Mouse (Mus musculus) midbrain, embryonic 12.5 days (tissue): Measurements from ENCODE around the gene Pip5kl1. TPM values are rescaled to one million over a fixed set of nuclear protein-coding genes. Genes with fewer than 3 reads are reported as not detected.

Experiments used
- ATAC-seq: fragments of 200-750 bp; cut with Nextera tagmentation; 2 replicates; pipeline ENCODE4 v1.8.0; 2017; ENCODE audit warnings: low read depth, moderate TSS enrichment, moderate library complexity; ENCODE audit not compliant: low FRiP score
- H3K27ac ChIP-seq: fragments of 300-500 bp; sonication (generic); replicated peaks from 2 replicates; pipeline ENCODE4 v1.5.1; 2016; ENCODE audit warnings: mild to moderate bottlenecking
- H3K27me3 ChIP-seq: fragments of 300-500 bp; sonication (generic); 2 replicates; pipeline ENCODE4 v1.6.1; 2016; ENCODE audit warnings: mild to moderate bottlenecking
- H3K36me3 ChIP-seq: fragments of 300-500 bp; sonication (generic); 2 replicates; pipeline ENCODE4 v1.6.1; 2016
- H3K4me1 ChIP-seq: fragments of 300-500 bp; sonication (generic); 2 replicates; pipeline ENCODE4 v1.6.1; 2016
- H3K4me2 ChIP-seq: fragments of 300-500 bp; sonication (generic); replicated peaks from 2 replicates; pipeline ENCODE4 v1.6.1; 2016; ENCODE audit warnings: mild to moderate bottlenecking, moderate library complexity
- H3K4me3 ChIP-seq: fragments of 300-500 bp; sonication (generic); 2 replicates; pipeline ENCODE4 v1.5.1; 2016; ENCODE audit warnings: mild to moderate bottlenecking
- H3K9ac ChIP-seq: fragments of 300-500 bp; sonication (generic); replicated peaks from 2 replicates; pipeline ENCODE4 v1.6.1; 2016; ENCODE audit warnings: mild to moderate bottlenecking, moderate library complexity
- H3K9me3 ChIP-seq: fragments of 300-500 bp; sonication (generic); 2 replicates; pipeline ENCODE4 v1.6.1; 2016; ENCODE audit warnings: mild to moderate bottlenecking
- WGBS: fragments of 180-500 bp; shearing (Covaris S2); methylation state at CpG from one replicate; pipeline ENCODE4 v1.1.7; 2016; 5-methylcytosine and 5-hydroxymethylcytosine counted together
- polyA plus RNA-seq: library from polyadenylated mRNA; unstranded; fragments of >200 nt; fragmentation: Nextera tagmentation; extraction: Ambion mirVana; gene quantifications from 2 replicates; pipeline ENCODE4 v1.2.1, GENCODE M21; 2016

Pip5kl1 gene
- polyA plus RNA-seq, 1 experiment from 2014 or later = 2.7 TPM

DNA sequence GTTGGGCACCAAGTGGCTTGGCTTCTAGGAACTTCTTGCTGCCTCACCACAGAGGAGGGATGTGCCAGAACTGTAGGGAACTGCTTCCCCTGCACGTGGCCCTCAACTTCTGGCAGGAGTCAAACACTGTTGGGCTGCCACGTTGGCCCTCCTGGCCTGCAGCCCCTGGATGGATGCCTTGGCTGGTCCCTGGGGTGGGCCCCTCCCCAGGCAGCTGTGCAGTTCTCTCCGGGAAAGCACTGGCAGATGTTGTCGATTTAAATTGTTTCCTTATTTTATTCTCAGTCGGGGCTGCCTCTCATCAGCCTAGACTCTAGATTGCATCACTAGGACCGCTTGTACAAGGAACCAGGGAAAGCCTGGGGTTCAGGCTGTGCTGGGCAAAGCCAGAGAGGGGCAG is 24.8 kb upstream of the Pip5kl1 start:
- Histone ChIP-seq H3K4me3 (no peak overlapping the region), H3K36me3 (no peaks in the 10 kb centered on the region), H3K4me1 (0 out of 2 replicates have a peak, but pooled peaks cover 3% of the 10 kb centered on the region), H3K4me2 (no peak overlapping the region), H3K27ac (no peak overlapping the region), H3K9ac (no peak overlapping the region), H3K27me3 (no peaks in the 10 kb centered on the region), H3K9me3 (no peaks in the 10 kb centered on the region)
- 80% methylated on average over 6 of the region's 6 CpGs for WGBS
- ATAC-seq = no peak

DNA sequence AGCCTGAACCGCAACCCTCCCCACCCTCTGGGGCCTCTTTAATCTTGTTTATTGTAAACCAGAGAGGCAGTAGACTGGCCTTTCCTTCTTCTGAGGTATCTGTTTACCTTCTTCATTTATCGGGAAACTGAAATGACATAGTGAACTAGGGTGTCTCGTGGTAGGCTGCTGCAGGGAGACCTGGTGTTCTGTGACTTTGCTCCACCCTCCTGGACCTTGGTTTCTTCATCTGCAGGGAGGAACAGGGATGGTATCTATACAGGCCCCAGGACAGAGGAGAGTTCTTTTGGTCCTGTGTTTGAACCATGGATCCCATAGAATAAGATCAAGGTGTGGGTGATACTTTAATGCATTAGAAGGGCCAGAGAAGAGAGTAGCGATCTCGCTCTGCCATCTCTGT is 23.4 kb upstream of the Pip5kl1 start:
- H3K27me3 ChIP-seq = no peaks in the 10 kb centered on the region
- no peak for ATAC-seq
- no peak overlapping the region for H3K9ac ChIP-seq
- H3K9me3 ChIP-seq = no peaks in the 10 kb centered on the region
- no peak overlapping the region for H3K4me3 ChIP-seq
- no peak overlapping the region for H3K4me2 ChIP-seq
- H3K27ac ChIP-seq = no peak overlapping the region
- no peaks in the 10 kb centered on the region for H3K36me3 ChIP-seq
- H3K4me1 ChIP-seq = peaks cover 15% of the 10 kb centered on the region
- WGBS = 80% methylated on average over 5 of the region's 5 CpGs

DNA sequence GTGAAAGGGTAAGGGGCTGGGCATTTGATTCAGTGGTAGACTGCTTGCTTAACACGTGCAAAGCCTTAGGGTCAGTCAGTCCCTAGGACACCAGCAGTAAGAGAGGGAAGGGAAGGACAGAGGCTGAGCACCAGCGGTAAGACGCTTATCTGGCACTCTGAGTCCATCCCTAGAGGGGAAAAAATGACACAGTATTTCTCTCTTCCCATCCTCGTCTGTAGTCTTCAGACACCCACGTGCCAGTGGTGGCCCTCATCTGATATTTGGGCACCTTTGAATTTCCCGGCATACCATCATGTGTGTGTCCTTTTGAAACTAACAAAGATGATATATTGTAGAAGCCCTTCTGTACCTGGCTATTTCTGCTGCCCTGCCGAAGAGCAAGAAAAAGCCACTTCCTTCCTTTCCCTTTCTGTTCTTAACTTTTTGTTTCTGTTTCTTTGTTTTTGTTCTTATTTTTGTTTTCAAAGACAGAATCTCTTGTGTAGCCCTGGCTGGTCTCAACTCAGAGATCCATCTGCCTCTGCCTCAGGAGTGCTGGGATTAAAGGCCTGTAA is 20.9 kb upstream of the Pip5kl1 start:
- WGBS = 83% methylated on average over 7 of the region's 7 CpGs
- no peak overlapping the region for H3K4me3 ChIP-seq
- no peak overlapping the region for H3K9ac ChIP-seq
- H3K9me3 ChIP-seq = no peaks in the 10 kb centered on the region
- no peak overlapping the region for H3K4me2 ChIP-seq
- ATAC-seq = no peak
- no peaks in the 10 kb centered on the region for H3K27me3 ChIP-seq
- H3K36me3 ChIP-seq = no peaks in the 10 kb centered on the region
- no peak overlapping the region for H3K27ac ChIP-seq
- peaks cover 36% of the 10 kb centered on the region for H3K4me1 ChIP-seq

DNA sequence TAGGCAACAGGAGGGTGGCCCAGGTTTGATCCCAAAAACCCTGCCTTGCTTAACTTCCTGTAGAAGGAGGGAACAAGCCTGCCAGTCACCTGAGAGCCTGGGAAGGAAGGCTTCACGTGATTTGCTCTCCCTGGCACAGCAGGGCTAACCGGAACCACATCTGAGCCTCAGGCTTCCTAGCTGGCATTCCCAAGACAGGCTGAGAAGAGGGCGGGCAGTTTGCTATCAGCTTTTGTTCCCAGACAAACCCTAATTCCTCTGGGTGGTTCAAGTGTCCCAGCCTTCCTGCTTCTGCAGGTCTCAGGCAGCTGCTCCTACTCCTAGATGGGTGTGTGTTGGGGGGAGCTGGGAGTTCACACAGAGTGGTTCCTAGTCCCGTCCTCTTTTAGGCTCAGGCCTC is 19.1 kb upstream of the Pip5kl1 start:
- Histone ChIP-seq H3K27me3 (no peaks in the 10 kb centered on the region), H3K36me3 (no peaks in the 10 kb centered on the region), H3K4me1 (peaks cover 51% of the 10 kb centered on the region), H3K4me2 (no peak overlapping the region), H3K27ac (0 out of 2 replicates have a peak overlapping the region, but pooled peaks have one; percentile 58), H3K9me3 (no peaks in the 10 kb centered on the region), H3K9ac (0 out of 2 replicates have a peak overlapping the region, but pooled peaks have one; percentile 8), H3K4me3 (no peak overlapping the region)
- no peak for ATAC-seq
- 38% methylated on average over 4 of the region's 4 CpGs for WGBS

DNA sequence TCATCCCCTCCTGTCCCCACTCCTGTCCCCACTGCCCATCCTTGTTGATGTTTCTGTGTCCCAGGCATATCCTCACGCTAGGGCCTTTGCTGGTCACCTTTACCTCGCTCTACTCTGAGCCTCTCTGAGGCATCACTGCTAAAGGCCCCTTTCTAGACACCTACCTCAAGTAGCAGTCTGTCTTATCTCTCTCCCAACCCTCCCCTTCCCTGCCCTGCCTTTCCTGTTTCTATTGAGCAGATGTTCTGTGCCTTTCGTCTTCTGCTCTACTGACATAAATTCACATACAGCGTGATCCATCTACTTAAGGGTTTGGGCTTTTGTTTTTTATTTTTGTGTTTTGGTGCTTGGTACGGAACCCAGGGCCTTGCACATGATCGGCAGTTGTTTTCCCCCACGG is 18.6 kb upstream of the Pip5kl1 start:
- Histone ChIP-seq H3K36me3 (no peaks in the 10 kb centered on the region), H3K27ac (peak overlapping the region; percentile 58), H3K4me2 (no peak overlapping the region), H3K4me3 (no peak overlapping the region), H3K9ac (no peak overlapping the region), H3K27me3 (no peaks in the 10 kb centered on the region), H3K9me3 (no peaks in the 10 kb centered on the region), H3K4me1 (peaks cover 54% of the 10 kb centered on the region)
- no peak for ATAC-seq
- WGBS = 82% methylated on average over 7 of the region's 7 CpGs

DNA sequence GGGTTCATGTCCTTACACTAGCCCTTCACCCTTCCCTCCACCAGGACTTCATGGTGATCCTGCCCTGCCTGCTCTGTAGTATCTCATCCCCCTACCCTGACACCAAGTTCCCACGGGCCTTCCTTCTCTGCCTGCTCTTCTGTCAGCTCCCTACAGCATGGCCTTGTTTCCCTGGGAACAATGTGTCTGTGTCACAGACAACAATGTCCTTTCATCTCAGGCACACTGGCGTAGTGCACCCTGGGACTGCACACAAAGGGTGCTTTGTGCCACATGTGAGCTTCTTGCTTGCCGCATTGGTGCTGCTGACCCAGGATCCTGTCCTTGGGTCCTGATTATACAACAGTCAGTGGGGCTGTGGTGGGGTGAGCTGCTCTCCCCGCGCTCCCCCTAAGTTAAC is 15.0 kb upstream of the Pip5kl1 start:
- H3K4me1 ChIP-seq = peaks cover 54% of the 10 kb centered on the region
- peak overlapping the region; percentile 26 for H3K4me2 ChIP-seq
- peaks cover 29% of the 10 kb centered on the region for H3K36me3 ChIP-seq
- H3K4me3 ChIP-seq = no peak overlapping the region
- peak overlapping the region; percentile 87 for H3K27ac ChIP-seq
- WGBS = 8% methylated on average over 5 of the region's 5 CpGs
- H3K9ac ChIP-seq = peak overlapping the region; percentile 37; the same call in 1 of the 2 replicates
- H3K27me3 ChIP-seq = no peaks in the 10 kb centered on the region
- H3K9me3 ChIP-seq = no peaks in the 10 kb centered on the region
- ATAC-seq = peak; percentile 93

DNA sequence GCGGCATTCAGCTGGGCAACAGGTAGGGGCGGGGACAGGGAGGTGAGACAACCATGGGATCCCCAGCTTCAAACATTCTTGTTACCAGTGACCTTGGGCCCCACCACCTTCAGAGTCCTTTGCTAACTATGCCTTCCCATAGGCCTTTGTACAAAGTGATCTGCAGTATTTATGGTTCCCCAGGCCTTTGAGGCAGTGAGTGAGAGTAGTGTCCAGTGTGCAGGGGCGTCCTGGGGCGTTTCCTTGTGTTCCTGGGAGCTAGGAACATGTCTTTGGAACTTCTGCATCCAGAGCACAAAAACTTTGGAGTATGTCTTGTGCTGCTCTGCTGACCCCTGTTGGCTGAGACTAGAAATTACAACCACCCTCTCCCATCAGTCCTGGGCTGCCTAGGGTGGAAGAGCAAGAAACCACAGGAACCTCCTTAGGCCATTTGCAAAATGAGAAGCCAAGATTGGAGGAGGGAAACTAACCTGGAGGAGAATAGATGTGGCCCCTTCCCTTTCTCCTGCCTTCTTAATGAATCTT is 8.0 kb upstream of the Pip5kl1 start:
- 42% methylated on average over 4 of the region's 4 CpGs for WGBS
- ATAC-seq = no peak
- H3K36me3 ChIP-seq = peaks cover 65% of the 10 kb centered on the region
- H3K4me1 ChIP-seq = peaks cover 7% of the 10 kb centered on the region
- H3K27ac ChIP-seq = no peak overlapping the region
- H3K9ac ChIP-seq = no peak overlapping the region
- H3K4me3 ChIP-seq = no peak overlapping the region
- H3K9me3 ChIP-seq = no peaks in the 10 kb centered on the region
- H3K27me3 ChIP-seq = no peaks in the 10 kb centered on the region
- H3K4me2 ChIP-seq = no peak overlapping the region

DNA sequence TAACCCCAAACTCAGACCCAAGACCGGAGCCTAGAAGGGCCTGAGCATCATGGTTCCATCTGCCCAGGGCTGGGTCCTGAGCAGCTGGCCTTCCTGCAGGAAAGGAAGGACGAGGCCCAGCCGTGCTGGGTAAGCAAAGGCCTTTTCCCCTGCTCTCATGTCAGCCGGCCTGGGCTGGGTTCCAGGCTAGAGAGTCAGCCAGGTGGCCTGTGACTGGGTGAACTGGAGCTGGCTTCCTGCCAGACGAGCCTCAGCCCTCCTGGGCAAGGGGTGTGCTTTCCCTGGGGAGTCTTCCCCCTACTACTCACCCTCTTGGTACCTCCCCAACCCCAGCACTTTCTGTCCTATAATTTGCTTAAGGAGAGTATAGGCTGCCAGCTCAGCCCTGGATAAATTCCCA is 6.4 kb upstream of the Pip5kl1 start:
- no peaks in the 10 kb centered on the region for H3K9me3 ChIP-seq
- ATAC-seq = no peak
- peaks cover 57% of the 10 kb centered on the region for H3K36me3 ChIP-seq
- peaks cover 15% of the 10 kb centered on the region for H3K4me1 ChIP-seq
- no peak overlapping the region for H3K27ac ChIP-seq
- H3K27me3 ChIP-seq = no peaks in the 10 kb centered on the region
- WGBS = 79% methylated on average over 5 of the region's 5 CpGs
- no peak overlapping the region for H3K4me2 ChIP-seq
- H3K9ac ChIP-seq = no peak overlapping the region
- no peak overlapping the region for H3K4me3 ChIP-seq

DNA sequence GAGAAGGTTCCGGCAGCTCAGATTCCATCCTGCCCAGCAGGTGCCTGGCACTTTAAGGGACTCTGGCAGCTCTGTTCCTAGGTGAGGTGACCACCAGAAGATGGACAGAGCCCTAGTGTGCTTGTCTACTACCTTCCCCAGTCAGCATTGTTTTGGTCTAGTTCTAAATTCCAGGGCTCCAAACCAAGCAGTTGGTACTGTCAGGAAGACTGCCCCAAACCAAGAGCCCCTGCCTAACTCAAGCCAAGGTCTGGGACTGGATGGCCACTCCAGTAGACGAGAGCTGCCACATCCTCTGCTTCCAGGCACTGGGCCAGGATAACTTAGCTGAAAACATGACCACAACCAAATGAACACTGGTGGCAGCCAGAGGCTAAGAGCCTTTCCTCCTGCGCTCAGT is 5.7 kb upstream of the Pip5kl1 start:
- H3K27me3 ChIP-seq = no peaks in the 10 kb centered on the region
- no peak overlapping the region for H3K27ac ChIP-seq
- H3K4me2 ChIP-seq = no peak overlapping the region
- H3K4me1 ChIP-seq = peaks cover 15% of the 10 kb centered on the region
- H3K9me3 ChIP-seq = no peaks in the 10 kb centered on the region
- no peak overlapping the region for H3K4me3 ChIP-seq
- H3K9ac ChIP-seq = no peak overlapping the region
- ATAC-seq = no peak
- 91% methylated on average over 3 of the region's 3 CpGs for WGBS
- peaks cover 51% of the 10 kb centered on the region for H3K36me3 ChIP-seq

DNA sequence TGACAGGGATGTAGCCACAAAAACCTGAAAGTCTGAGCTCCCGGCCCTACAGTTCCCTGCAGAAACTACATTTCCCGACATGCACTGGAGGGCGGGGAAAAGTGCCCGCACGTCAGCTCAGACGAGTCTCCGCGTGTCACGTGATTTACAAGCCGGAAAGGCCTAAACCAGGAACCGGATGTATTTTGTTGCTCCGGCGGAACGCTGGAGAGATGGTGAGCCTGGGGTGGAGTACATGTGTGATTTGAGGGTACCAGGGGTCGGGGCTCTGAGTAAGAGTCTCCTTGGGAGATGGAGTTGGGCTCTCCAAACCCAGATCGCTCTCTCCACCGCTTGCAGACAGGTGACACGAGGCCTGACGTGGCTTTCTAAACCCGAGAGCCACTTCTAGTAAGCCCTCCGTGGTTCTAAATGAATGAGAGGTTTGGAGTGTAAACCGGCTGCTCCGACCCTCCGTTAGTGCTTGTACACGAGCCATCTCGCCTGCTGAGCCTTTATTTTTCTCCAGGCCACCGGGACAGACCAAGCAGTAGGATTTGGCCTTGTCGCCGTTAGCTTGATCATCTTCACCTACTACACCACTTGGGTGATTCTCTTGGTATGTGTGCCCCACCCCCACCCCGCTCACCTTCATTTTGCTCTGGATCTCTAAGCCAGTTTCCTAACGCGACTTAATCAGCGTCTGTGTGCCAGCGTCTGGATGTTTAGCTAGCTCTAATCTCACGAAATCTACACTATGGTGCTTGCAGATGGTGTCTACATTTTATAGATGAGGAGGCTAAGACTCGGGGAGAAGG is 3.7 kb upstream of the Pip5kl1 start, which contains the start of gene Dpm2:
TSS of gene Dpm2 (plus strand) at position 161 of the 797 bp plus-strand sequence.
- H3K9ac ChIP-seq = peak within 1 kb of the TSS; percentile 77
- peak within 1 kb of the TSS; percentile 95 for H3K4me2 ChIP-seq
- peak; percentile 74 for ATAC-seq
- H3K36me3 ChIP-seq = peaks cover 33% of the 10 kb centered on the region
- WGBS = 2% methylated on average over 36 of the region's 36 CpGs
- H3K27me3 ChIP-seq = no peaks in the 10 kb centered on the region
- peak within 1 kb of the TSS; percentile 46 for H3K27ac ChIP-seq
- no peaks in the 10 kb centered on the region for H3K9me3 ChIP-seq
- peak within 1 kb of the TSS; percentile 76 for H3K4me3 ChIP-seq
- H3K4me1 ChIP-seq = peaks cover 25% of the 10 kb centered on the region

DNA sequence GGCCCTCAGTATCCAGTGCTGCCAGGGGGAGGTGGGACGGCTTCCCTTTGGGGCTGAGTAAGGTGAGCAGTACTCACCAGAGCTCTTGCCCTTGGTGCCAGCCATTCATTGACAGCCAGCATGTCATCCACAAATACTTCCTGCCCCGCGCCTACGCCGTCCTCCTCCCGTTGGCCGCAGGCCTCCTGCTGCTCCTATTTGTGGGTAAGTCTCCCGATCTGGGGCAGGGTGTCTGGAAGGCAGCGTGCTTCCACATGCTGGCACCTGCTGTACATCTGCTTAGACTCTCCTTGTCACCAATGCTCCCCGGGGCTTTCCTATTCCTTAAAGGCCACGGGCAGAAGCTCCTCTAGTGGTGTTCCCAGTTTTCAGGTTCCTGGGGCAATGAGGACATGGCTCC is 2.4 kb upstream of the Pip5kl1 start:
- H3K9ac ChIP-seq = no peak overlapping the region
- H3K4me1 ChIP-seq = peaks cover 26% of the 10 kb centered on the region
- WGBS = 91% methylated on average over 11 of the region's 11 CpGs
- ATAC-seq = no peak
- H3K27me3 ChIP-seq = peaks cover 12% of the 10 kb centered on the region
- H3K36me3 ChIP-seq = peaks cover 25% of the 10 kb centered on the region
- peak overlapping the region; percentile 76; the same call in 1 of the 2 replicates for H3K4me3 ChIP-seq
- H3K27ac ChIP-seq = no peak overlapping the region
- peak overlapping the region; percentile 95; the same call in 1 of the 2 replicates for H3K4me2 ChIP-seq
- H3K9me3 ChIP-seq = no peaks in the 10 kb centered on the region

DNA sequence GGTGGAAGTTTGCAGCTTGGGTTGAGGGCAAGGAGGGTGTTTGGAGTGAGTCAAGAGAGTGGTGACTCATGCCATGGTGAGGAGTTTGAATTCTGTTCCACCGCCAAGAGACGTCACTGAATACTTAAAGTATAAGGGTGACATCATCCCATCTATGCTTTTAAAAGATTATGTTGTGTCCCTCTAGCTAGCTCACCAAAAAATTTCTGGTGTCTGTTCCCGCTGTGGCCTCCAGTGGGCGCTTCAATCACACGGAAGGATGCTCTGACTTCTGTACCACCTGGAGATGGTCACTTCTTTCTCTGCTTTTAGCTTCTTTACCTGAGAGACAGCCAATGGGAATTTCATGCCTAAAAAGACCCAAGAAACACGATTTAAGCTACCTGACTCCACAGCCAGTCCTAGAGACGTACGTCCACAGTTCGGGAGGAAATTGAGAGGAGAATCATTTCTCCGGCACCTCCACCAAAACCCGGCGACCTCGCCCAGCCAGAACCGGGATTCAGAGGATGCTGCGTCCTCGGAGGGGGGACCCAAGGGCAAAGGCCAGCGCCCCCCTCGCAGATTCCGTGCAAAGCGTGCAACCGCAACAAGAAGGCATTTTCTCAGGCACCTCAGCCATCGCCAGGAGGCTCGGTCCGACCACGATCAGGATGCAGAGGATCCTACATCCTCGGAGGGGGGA is 446 bp downstream of the Pip5kl1 start:
- Histone ChIP-seq H3K27me3 (peaks cover 40% of the 10 kb centered on the region), H3K4me1 (peaks cover 26% of the 10 kb centered on the region), H3K9me3 (no peaks in the 10 kb centered on the region), H3K4me3 (peak overlapping the region; percentile 48), H3K9ac (peak overlapping the region; percentile 61), H3K36me3 (0 out of 2 replicates have a peak, but pooled peaks cover 7% of the 10 kb centered on the region), H3K27ac (no peak overlapping the region), H3K4me2 (peak overlapping the region; percentile 100)
- WGBS = under 1% methylated on average over 26 of the region's 26 CpGs
- no peak for ATAC-seq
